Mouse (Mus musculus): ENCODE measurements around the gene 4930519P11Rik. TPM values are rescaled to one million over a fixed set of nuclear protein-coding genes. Genes with fewer than 3 reads are reported as not detected.

Gene 4930519P11Rik
- polyA plus RNA-seq, 1 experiment from 2014 or later, result not detected

GRCm38 (mm10) chr2:154606965-154607364 is 6.3 kb downstream of the 4930519P11Rik start:
- H3K27me3 ChIP-seq (ENCODE audit: insufficient read depth, low read length), result no peaks in the 10 kb centered on the region
- H3K9me3 ChIP-seq (ENCODE audit: low read length), result no peaks in the 10 kb centered on the region
- no peaks in the 10 kb centered on the region for H3K36me3 ChIP-seq (ENCODE audit: insufficient read depth, low read length)
- no peak for ATAC-seq (ENCODE audit: low FRiP score, low TSS enrichment)
- H3K4me2 ChIP-seq (replicated peaks; ENCODE audit: low read depth, low read length), result no peak overlapping the region
- no peak overlapping the region for H3K9ac ChIP-seq (replicated peaks; ENCODE audit: low read length)
- WGBS, result 81% methylated on average over 1 of the region's 1 CpGs
- H3K4me3 ChIP-seq (ENCODE audit: low read length), result no peak overlapping the region
- peaks cover 8% of the 10 kb centered on the region; the same call in 1 of the 2 replicates for H3K4me1 ChIP-seq (ENCODE audit: insufficient read depth, low read length)
- no peak overlapping the region for H3K27ac ChIP-seq (ENCODE audit: low read length)

GRCm38 (mm10) chr2:154604156-154604555 is 9.1 kb downstream of the 4930519P11Rik start:
- Histone ChIP-seq H3K36me3 (ENCODE audit: insufficient read depth, low read length) (no peaks in the 10 kb centered on the region), H3K4me2 (replicated peaks; ENCODE audit: low read depth, low read length) (peak overlapping the region; percentile 72), H3K4me1 (ENCODE audit: insufficient read depth, low read length) (peaks cover 8% of the 10 kb centered on the region; the same call in 1 of the 2 replicates), H3K27me3 (ENCODE audit: insufficient read depth, low read length) (no peaks in the 10 kb centered on the region), H3K9ac (replicated peaks; ENCODE audit: low read length) (peak overlapping the region; percentile 50; the same call in 1 of the 2 replicates), H3K27ac (ENCODE audit: low read length) (no peak overlapping the region), H3K4me3 (ENCODE audit: low read length) (peak overlapping the region; percentile 78), H3K9me3 (ENCODE audit: low read length) (no peaks in the 10 kb centered on the region)
- no peak for ATAC-seq (ENCODE audit: low FRiP score, low TSS enrichment)
- 37% methylated on average over 7 of the region's 7 CpGs for WGBS

GRCm38 (mm10) chr2:154603638-154604153 is 9.5 kb downstream of the 4930519P11Rik start, which contains the start of gene Pxmp4:
Gene Pxmp4, minus strand, starts transcription at chr2:154603708.
- peaks cover 8% of the 10 kb centered on the region; the same call in 1 of the 2 replicates for H3K4me1 ChIP-seq (ENCODE audit: insufficient read depth, low read length)
- ATAC-seq (ENCODE audit: low FRiP score, low TSS enrichment), result peak; percentile 100
- H3K4me2 ChIP-seq (replicated peaks; ENCODE audit: low read depth, low read length), result peak within 1 kb of the TSS; percentile 72
- H3K27me3 ChIP-seq (ENCODE audit: insufficient read depth, low read length), result no peaks in the 10 kb centered on the region
- H3K9ac ChIP-seq (replicated peaks; ENCODE audit: low read length), result peak within 1 kb of the TSS; percentile 85
- under 1% methylated on average over 13 of the region's 13 CpGs for WGBS
- no peaks in the 10 kb centered on the region for H3K9me3 ChIP-seq (ENCODE audit: low read length)
- peak within 1 kb of the TSS; percentile 62; the same call in 1 of the 2 replicates for H3K27ac ChIP-seq (ENCODE audit: low read length)
- no peaks in the 10 kb centered on the region for H3K36me3 ChIP-seq (ENCODE audit: insufficient read depth, low read length)
- H3K4me3 ChIP-seq (ENCODE audit: low read length), result peak within 1 kb of the TSS; percentile 78

GRCm38 (mm10) chr2:154603007-154603637 is 10.1 kb downstream of the 4930519P11Rik start:
- Histone ChIP-seq H3K4me1 (ENCODE audit: insufficient read depth, low read length) (peaks cover 8% of the 10 kb centered on the region; the same call in 1 of the 2 replicates), H3K27me3 (ENCODE audit: insufficient read depth, low read length) (no peaks in the 10 kb centered on the region), H3K27ac (ENCODE audit: low read length) (peak overlapping the region; percentile 62; the same call in 1 of the 2 replicates), H3K4me3 (ENCODE audit: low read length) (peak overlapping the region; percentile 78), H3K9ac (replicated peaks; ENCODE audit: low read length) (peak overlapping the region; percentile 85), H3K4me2 (replicated peaks; ENCODE audit: low read depth, low read length) (peak overlapping the region; percentile 72), H3K36me3 (ENCODE audit: insufficient read depth, low read length) (no peaks in the 10 kb centered on the region), H3K9me3 (ENCODE audit: low read length) (no peaks in the 10 kb centered on the region)
- ATAC-seq (ENCODE audit: low FRiP score, low TSS enrichment), result 0 out of 2 replicates have a peak, but pooled peaks have one; percentile 1
- WGBS, result 14% methylated on average over 22 of the region's 22 CpGs

- no peak for ATAC-seq (ENCODE audit: low FRiP score, low TSS enrichment)
- H3K27me3 ChIP-seq (ENCODE audit: insufficient read depth, low read length), result no peaks in the 10 kb centered on the region
- no peak overlapping the region for H3K9ac ChIP-seq (replicated peaks; ENCODE audit: low read length)
Observed at GRCm38 (mm10) chr2:154601324-154601723, 11.9 kb downstream of the 4930519P11Rik start.

GRCm38 (mm10) chr2:154600586-154600985 is 12.7 kb downstream of the 4930519P11Rik start:
- no peaks in the 10 kb centered on the region for H3K27me3 ChIP-seq (ENCODE audit: insufficient read depth, low read length)
- WGBS, result 74% methylated on average over 6 of the region's 6 CpGs

More at GRCm38 (mm10) chr2:154601324-154601723, 11.9 kb downstream of the 4930519P11Rik start:
- Histone ChIP-seq H3K4me2 (replicated peaks; ENCODE audit: low read depth, low read length) (no peak overlapping the region), H3K27ac (ENCODE audit: low read length) (no peak overlapping the region), H3K36me3 (ENCODE audit: insufficient read depth, low read length) (no peaks in the 10 kb centered on the region), H3K4me1 (ENCODE audit: insufficient read depth, low read length) (peaks cover 8% of the 10 kb centered on the region; the same call in 1 of the 2 replicates), H3K9me3 (ENCODE audit: low read length) (no peaks in the 10 kb centered on the region), H3K4me3 (ENCODE audit: low read length) (no peak overlapping the region)
- 76% methylated on average over 3 of the region's 3 CpGs for WGBS

GRCm38 (mm10) chr2:154597399-154597798 is 15.8 kb downstream of the 4930519P11Rik start:
- no peaks in the 10 kb centered on the region for H3K4me1 ChIP-seq (ENCODE audit: insufficient read depth, low read length)
- no peak for ATAC-seq (ENCODE audit: low FRiP score, low TSS enrichment)
- 92% methylated on average over 3 of the region's 3 CpGs for WGBS
- no peak overlapping the region for H3K27ac ChIP-seq (ENCODE audit: low read length)
- H3K4me3 ChIP-seq (ENCODE audit: low read length), result no peak overlapping the region
- H3K27me3 ChIP-seq (ENCODE audit: insufficient read depth, low read length), result no peaks in the 10 kb centered on the region
- H3K9ac ChIP-seq (replicated peaks; ENCODE audit: low read length), result no peak overlapping the region
- no peak overlapping the region for H3K4me2 ChIP-seq (replicated peaks; ENCODE audit: low read depth, low read length)
- peaks cover 13% of the 10 kb centered on the region; the same call in 1 of the 2 replicates for H3K36me3 ChIP-seq (ENCODE audit: insufficient read depth, low read length)
- no peaks in the 10 kb centered on the region for H3K9me3 ChIP-seq (ENCODE audit: low read length)

More at GRCm38 (mm10) chr2:154600586-154600985, 12.7 kb downstream of the 4930519P11Rik start:
- Histone ChIP-seq H3K9me3 (ENCODE audit: low read length) (no peaks in the 10 kb centered on the region), H3K36me3 (ENCODE audit: insufficient read depth, low read length) (0 out of 2 replicates have a peak, but pooled peaks cover 2% of the 10 kb centered on the region), H3K4me3 (ENCODE audit: low read length) (no peak overlapping the region), H3K4me2 (replicated peaks; ENCODE audit: low read depth, low read length) (no peak overlapping the region), H3K27ac (ENCODE audit: low read length) (no peak overlapping the region), H3K4me1 (ENCODE audit: insufficient read depth, low read length) (peaks cover 8% of the 10 kb centered on the region; the same call in 1 of the 2 replicates), H3K9ac (replicated peaks; ENCODE audit: low read length) (no peak overlapping the region)
- ATAC-seq (ENCODE audit: low FRiP score, low TSS enrichment), result no peak

- Histone ChIP-seq H3K27ac (ENCODE audit: low read length) (no peak overlapping the region), H3K27me3 (ENCODE audit: insufficient read depth, low read length) (no peaks in the 10 kb centered on the region), H3K9me3 (ENCODE audit: low read length) (no peaks in the 10 kb centered on the region), H3K36me3 (ENCODE audit: insufficient read depth, low read length) (peaks cover 13% of the 10 kb centered on the region; the same call in 1 of the 2 replicates), H3K4me3 (ENCODE audit: low read length) (no peak overlapping the region), H3K4me2 (replicated peaks; ENCODE audit: low read depth, low read length) (no peak overlapping the region), H3K4me1 (ENCODE audit: insufficient read depth, low read length) (no peaks in the 10 kb centered on the region), H3K9ac (replicated peaks; ENCODE audit: low read length) (no peak overlapping the region)
- 65% methylated on average over 5 of the region's 5 CpGs for WGBS
- no peak for ATAC-seq (ENCODE audit: low FRiP score, low TSS enrichment)
Observed at GRCm38 (mm10) chr2:154595775-154596174, 17.5 kb downstream of the 4930519P11Rik start.

GRCm38 (mm10) chr2:154593025-154593424 is 20.2 kb downstream of the 4930519P11Rik start:
- Histone ChIP-seq H3K4me2 (replicated peaks; ENCODE audit: low read depth, low read length) (no peak overlapping the region), H3K9me3 (ENCODE audit: low read length) (no peaks in the 10 kb centered on the region), H3K4me3 (ENCODE audit: low read length) (no peak overlapping the region), H3K27ac (ENCODE audit: low read length) (no peak overlapping the region), H3K9ac (replicated peaks; ENCODE audit: low read length) (no peak overlapping the region), H3K36me3 (ENCODE audit: insufficient read depth, low read length) (peaks cover 13% of the 10 kb centered on the region; the same call in 1 of the 2 replicates), H3K4me1 (ENCODE audit: insufficient read depth, low read length) (no peaks in the 10 kb centered on the region), H3K27me3 (ENCODE audit: insufficient read depth, low read length) (no peaks in the 10 kb centered on the region)
- WGBS, result 71% methylated on average over 3 of the region's 3 CpGs
- ATAC-seq (ENCODE audit: low FRiP score, low TSS enrichment), result no peak

GRCm38 (mm10) chr2:154591239-154591638 is 22.0 kb downstream of the 4930519P11Rik start:
- H3K27me3 ChIP-seq (ENCODE audit: insufficient read depth, low read length), result no peaks in the 10 kb centered on the region
- H3K4me1 ChIP-seq (ENCODE audit: insufficient read depth, low read length), result no peaks in the 10 kb centered on the region
- no peak overlapping the region for H3K27ac ChIP-seq (ENCODE audit: low read length)
- no peak for ATAC-seq (ENCODE audit: low FRiP score, low TSS enrichment)
- H3K9me3 ChIP-seq (ENCODE audit: low read length), result no peaks in the 10 kb centered on the region
- no peak overlapping the region for H3K9ac ChIP-seq (replicated peaks; ENCODE audit: low read length)
- WGBS, result 80% methylated on average over 3 of the region's 3 CpGs
- H3K4me2 ChIP-seq (replicated peaks; ENCODE audit: low read depth, low read length), result no peak overlapping the region
- H3K4me3 ChIP-seq (ENCODE audit: low read length), result no peak overlapping the region
- H3K36me3 ChIP-seq (ENCODE audit: insufficient read depth, low read length), result peaks cover 26% of the 10 kb centered on the region
